25 mouse cellular contexts compared by ENCODE assay signal in the genomic region with DNA sequence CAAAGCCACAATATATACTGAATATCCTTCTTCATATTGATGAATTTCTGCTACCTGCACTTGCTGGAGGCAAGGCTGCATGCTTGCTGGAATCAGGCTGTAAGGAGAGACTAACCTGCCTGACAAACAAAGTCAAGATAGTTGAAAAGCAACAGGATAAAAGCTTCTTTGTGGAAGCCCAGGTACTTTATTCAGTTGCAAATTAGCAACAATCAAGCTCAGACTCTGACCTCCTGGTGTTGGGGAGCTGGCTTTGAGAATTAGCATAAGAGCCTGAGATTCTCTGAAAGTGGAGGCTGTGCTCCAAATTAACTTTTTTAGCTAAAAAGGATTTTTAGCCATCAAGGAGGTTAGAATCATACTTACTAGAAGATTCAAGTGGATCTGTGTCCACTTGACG. TPM values are rescaled to one million over a fixed set of nuclear protein-coding genes. Genes with fewer than 3 reads are reported as not detected.
"Had no signal": no experiment of that assay in that cellular context is flagged by ENCODE, and none has a peak within 500 bp of the region (broad histone marks: within the 10 kb centered on the region; RNA-seq: fewer than 3 reads in every experiment).

No protein-coding gene starts in this region.

RNA-seq across cellular contexts. Expression of gene Gm49366, which starts 9.7 kb away (rescaled TPM):
- polyA plus RNA-seq: heart, embryonic 12.5 days; heart, embryonic 13.5 days; heart, embryonic 14.5 days; heart, embryonic 15.5 days; heart, embryonic 16.5 days; heart, postnatal 0 days; hindbrain, embryonic 10.5 days; hindbrain, embryonic 11.5 days; hindbrain, embryonic 12.5 days; hindbrain, embryonic 13.5 days; hindbrain, embryonic 14.5 days; hindbrain, embryonic 15.5 days; hindbrain, embryonic 16.5 days; hindbrain, postnatal 0 days; inflammation-experienced regulatory T-cells, adult 6 months; intestine, embryonic 14.5 days; intestine, embryonic 15.5 days; intestine, embryonic 16.5 days; intestine, postnatal 0 days; kidney, adult 2 months; kidney, embryonic 14.5 days; kidney, embryonic 15.5 days; kidney, embryonic 16.5 days; kidney, postnatal 0 days; large intestine, adult 2 months had no signal

RNA-seq across cellular contexts. Expression of gene Acot1, which starts 19.8 kb away (rescaled TPM):
- polyA plus RNA-seq: inflammation-experienced regulatory T-cells, adult 6 months had no signal

RNA-seq across cellular contexts. Expression of gene Acot3, which starts 22.9 kb away (rescaled TPM):
- polyA plus RNA-seq: inflammation-experienced regulatory T-cells, adult 6 months; large intestine, adult 2 months had no signal

RNA-seq across cellular contexts. Expression of gene Acot5, which starts 40.1 kb away (rescaled TPM):
- polyA plus RNA-seq: heart, embryonic 13.5 days; heart, embryonic 14.5 days; heart, embryonic 15.5 days; heart, postnatal 0 days; hindbrain, embryonic 11.5 days; hindbrain, embryonic 12.5 days; hindbrain, embryonic 13.5 days; inflammation-experienced regulatory T-cells, adult 6 months; intestine, embryonic 14.5 days; intestine, embryonic 15.5 days; kidney, embryonic 14.5 days; kidney, embryonic 15.5 days; kidney, embryonic 16.5 days; kidney, postnatal 0 days had no signal
